Mouse (Mus musculus): Measurements from ENCODE around the gene Selenon.

- no peak for TF ChIP-seq POLR2A (IDR thresholded peaks at IDR 0.05; ENCODE audit: borderline replicate concordance, low read depth, low read length)
- TF ChIP-seq CTCF (IDR thresholded peaks at IDR 0.05; ENCODE audit: low read depth, low read length) = no peak
Observed at GRCm38 (mm10) chr4:134558570-134559113, 6.7 kb upstream of the Selenon start.
